Mouse (Mus musculus): ENCODE data around the gene Tmem178.
"Not testable (repeated sequence)": the region's sequence is repeated elsewhere in the genome, so short reads cannot be mapped to it uniquely, and the experiment has no call there.

Gene Tmem178

DNA sequence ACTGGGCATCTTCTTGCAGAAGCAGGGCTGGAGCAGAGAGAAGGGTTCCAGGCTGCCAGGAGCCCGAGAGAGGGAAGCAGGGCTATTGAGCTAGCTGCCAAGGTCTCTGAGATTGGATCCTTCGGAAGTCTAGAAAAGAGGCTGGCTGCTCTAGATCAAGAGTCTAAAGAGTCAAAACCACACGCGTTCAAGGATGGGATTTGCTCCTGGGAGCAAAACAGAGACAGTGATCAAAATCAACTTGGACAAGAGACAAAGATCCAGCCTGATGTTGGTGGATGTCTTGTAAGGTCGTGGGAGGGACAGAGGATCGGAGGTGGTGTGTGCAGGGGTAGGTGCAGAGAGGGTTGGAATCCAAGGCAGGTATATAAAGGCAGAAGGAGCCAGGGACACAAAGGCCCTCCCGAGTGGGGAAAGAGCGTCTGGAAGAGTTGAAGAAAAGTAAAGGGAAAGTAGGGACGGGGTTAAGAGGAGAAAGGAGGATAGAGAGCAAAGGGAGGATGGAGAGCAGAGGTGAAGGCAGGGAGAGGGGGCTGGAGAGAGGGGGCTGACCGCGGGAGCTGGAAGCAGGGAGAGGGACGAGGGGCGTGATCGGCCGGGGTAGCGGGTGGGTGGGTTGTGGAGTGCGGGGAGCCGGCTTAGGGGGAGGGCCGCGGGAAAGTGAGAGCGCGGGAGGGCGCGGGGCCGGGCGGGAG lies 450 bp upstream of the Tmem178 start:
- DNase-seq (ENCODE audit: low spot score in 2 of 2): no peak

- not testable (repeated sequence) for DNase-seq (ENCODE audit: low spot score in 2 of 2)
Observed at GRCm38 (mm10) chr17:80945510-80945909, 1.1 kb downstream of the Tmem178 start.

DNA sequence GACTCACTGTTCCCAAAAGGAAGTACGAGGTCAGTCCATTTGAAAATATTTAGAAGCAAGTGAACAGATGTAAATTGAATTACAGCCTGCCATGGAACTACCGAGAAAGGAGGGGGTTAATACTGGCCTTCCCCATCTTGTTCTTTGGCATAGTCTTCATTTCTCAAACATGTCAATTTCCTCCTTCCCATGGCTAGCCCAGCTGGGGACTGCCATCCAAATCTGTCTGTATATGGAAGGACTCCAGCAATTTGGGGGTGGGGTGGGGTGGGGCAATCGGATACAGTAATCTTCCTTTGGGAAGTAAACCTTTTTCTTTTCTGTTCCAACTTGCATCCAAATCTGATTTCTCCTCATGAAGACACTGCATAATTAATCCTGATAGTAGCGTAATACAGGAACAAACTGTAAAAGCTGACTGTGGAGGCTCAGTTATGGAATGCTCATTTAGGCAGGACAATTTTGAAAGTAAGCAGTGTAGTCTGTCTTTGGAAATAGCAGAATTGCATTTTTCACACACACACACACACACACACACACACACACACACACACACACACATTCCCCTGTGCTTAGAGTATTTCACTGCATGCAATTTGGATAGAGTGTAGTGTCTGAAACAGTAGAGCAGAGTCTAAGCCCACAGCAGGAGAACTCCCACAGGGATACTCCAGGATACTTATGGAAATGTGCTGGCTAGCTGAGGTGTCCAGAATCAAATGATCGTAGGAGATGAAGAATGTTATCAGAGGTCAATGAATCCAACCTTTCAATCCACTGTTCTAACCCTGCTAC lies 1.9 kb downstream of the Tmem178 start:
- no peak for DNase-seq (ENCODE audit: low spot score in 2 of 2)

- DNase-seq (ENCODE audit: low spot score in 2 of 2): no peak
Observed at GRCm38 (mm10) chr17:80947075-80947960, 2.9 kb downstream of the Tmem178 start.

- no peak for DNase-seq (ENCODE audit: low spot score in 2 of 2)
Observed at GRCm38 (mm10) chr17:80949382-80949781, 5.0 kb downstream of the Tmem178 start.

DNA sequence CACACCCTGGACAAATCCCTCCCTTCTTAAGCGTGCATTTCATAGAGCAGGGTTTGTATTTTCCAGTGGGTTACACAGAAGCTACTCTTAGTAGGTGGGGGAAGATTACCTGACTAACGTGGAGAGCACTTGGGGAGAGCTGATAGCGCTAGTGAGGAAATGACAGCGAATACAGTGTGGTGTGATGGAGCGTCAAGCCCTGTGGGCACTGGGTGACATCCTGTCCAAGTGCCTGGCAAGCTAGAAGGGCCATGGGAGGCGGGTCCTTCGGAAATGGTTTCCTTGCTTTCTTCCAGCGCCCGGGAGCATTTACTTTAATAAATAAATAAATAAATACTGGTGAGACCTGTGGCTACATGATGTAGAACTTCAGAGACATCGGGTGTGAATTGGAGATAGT lies 5.5 kb downstream of the Tmem178 start:
- no peak for DNase-seq (ENCODE audit: low spot score in 2 of 2)

DNA sequence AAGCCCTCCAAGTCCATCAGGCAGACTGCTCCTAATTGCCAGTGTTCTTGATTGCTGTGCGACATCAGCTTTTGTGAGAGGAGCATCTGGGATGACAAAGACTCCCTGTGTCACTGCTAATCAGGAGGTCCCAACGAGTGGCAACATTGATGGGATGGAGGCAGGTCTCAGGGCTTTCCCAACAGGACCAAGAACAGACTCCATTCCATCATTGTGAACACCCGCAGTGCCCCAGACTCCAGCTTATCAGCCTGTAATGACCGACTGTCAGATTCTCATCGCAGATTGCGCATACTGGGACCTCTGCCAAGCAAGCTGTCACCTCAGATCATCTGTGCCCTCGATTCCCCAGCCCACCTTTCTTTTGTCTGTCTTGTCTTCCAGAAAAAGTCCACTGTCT lies 7.9 kb downstream of the Tmem178 start:
- no peak for DNase-seq (ENCODE audit: low spot score in 2 of 2)

DNA sequence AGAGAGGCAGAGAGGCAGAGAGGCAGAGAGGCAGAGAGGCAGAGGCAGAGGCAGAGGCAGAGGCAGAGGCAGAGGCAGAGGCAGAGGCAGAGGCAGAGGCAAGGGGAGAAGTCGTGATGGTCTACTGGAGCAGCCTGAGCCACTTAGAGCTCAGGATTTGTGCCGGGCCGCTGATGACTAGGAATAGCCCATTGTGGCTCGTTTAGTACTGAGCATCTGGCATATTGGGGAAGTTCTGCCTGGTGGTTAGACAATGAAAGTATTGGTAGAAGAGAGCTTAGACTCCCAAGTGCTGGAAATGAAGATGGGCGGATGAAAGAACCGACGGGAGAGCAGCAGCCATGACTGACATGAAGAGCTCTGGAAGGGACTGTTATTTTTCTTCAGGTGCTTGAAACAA lies 11.0 kb downstream of the Tmem178 start:
- no peak for DNase-seq (ENCODE audit: low spot score in 2 of 2)

- no peak for DNase-seq (ENCODE audit: low spot score in 2 of 2)
Observed at GRCm38 (mm10) chr17:80955998-80956811, 11.8 kb downstream of the Tmem178 start.

- peak in 1 of 2 experiments; percentile 71 for DNase-seq (ENCODE audit: low spot score in 2 of 2)
Observed at GRCm38 (mm10) chr17:80958332-80958731, 13.9 kb downstream of the Tmem178 start.

DNA sequence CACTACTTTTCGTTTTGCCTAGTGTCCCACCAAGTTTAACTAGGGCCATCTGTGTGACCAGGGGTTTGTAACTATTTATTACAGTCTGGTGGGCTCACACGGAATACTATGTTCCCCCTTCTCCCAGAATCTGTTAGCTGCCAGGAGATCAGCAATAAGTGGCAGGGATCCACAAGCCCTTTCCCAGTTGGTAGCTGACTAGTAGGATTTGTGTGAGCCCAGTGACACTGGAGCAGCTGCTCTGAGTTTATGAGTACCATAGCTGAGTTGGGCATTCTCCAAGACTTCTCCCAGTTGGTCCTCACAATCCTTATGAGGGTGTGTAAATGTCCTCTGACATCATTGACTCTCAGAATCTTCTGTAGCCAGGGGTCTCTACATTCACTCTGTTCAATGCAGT lies 15.4 kb downstream of the Tmem178 start:
- no peak for DNase-seq (ENCODE audit: low spot score in 2 of 2)

DNA sequence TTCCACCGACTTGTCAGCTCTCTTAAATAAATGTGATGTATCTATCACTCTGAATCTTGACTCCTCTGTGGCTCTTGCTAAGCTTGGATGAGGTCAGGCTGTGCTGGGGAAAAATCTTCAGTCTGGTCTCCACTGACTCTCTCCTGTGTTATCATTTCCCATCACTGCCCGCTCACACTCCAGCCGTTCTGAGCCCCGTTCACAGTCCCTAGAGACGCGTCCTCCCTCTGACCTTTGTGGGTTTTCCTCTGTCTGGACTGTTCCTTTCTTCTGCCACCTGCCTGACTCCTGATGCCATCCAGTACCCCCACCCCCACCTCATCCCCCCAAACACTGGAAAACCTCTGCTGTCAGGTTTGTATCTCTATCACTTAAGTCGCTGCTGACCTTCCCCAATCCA lies 23.0 kb downstream of the Tmem178 start:
- DNase-seq (ENCODE audit: low spot score in 2 of 2): no peak

GRCm38 (mm10) chr17:80969643-80970619 lies 25.5 kb downstream of the Tmem178 start:
- DNase-seq (ENCODE audit: low spot score in 2 of 2): peak in 1 of 2 experiments; percentile 62

DNA sequence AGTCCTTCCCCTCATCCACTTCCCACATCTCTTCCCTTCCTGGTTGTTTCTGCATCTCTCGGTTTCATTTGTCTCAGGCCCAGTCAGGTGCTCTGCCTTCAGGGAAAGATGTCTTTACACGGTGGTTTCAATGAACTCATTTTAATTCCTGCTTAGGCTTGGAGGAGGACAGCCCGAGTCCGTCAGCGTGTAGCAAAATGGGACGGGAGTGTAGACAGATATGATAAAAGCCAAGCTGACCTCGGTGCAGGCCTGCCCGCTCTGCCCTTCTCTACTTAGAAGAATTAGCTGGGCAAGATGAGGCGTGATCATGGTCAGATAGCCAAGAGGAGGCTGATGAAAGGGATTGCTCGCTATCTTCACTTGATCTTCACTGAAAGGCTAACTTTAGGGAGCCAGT lies 26.3 kb downstream of the Tmem178 start:
- no peak for DNase-seq (ENCODE audit: low spot score in 2 of 2)

GRCm38 (mm10) chr17:80972891-80973290 lies 28.5 kb downstream of the Tmem178 start:
- no peak for DNase-seq (ENCODE audit: low spot score in 2 of 2)

DNA sequence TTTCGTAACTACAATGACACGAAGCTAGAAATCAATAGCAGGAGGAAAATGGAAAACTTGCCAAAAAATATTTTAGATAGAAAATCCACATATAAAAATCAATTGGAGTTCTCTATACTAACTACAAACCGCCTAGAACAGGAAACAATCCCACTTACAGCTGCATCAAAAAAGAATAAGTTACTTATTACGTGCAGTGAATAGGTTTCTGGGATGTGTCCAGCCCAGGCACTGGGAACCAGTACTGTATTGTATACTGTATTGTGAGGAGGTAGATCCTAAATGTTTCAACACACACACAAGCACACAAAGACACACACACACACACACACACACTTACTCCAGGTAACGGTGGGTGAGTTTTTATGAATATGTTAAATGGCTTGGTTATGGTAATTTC lies 32.8 kb downstream of the Tmem178 start:
- DNase-seq (ENCODE audit: low spot score in 2 of 2): no peak

DNA sequence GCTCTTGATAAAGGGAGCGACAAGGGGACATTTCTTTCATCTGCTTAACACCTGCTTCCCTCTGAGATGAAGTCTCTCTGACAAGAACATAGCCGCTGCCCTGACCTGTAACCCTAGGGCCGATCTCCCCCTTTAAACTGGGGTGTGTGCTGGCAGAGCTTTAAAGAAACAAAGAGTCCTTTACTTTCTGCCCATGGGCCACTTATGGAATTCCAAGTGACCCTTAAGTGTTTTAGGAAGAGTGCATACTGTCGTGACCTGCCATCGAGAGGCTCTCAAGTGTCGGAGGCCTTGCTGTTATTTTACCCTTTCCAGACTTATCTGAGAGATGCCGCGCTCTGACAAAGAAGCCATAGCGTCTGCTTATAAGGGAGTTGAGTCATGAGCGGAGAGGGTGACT lies 35.7 kb downstream of the Tmem178 start:
- no peak for DNase-seq (ENCODE audit: low spot score in 2 of 2)

GRCm38 (mm10) chr17:80981721-80982411 lies 37.4 kb downstream of the Tmem178 start:
- DNase-seq (ENCODE audit: low spot score in 2 of 2): no peak

GRCm38 (mm10) chr17:80982412-80982787 lies 38.0 kb downstream of the Tmem178 start:
- DNase-seq (ENCODE audit: low spot score in 2 of 2): peak; percentile 82 to 95

- DNase-seq (ENCODE audit: low spot score in 2 of 2): no peak
Observed at GRCm38 (mm10) chr17:80982976-80983375, 38.5 kb downstream of the Tmem178 start.
